Mouse (Mus musculus) kidney, adult 2 months (tissue): ENCODE measurements around the gene Oscar.

Experiments used
- CTCF ChIP-seq: fragments of 200-500 bp; conservative IDR thresholded peaks from 2 replicates; pipeline ENCODE4 v1.5.1; 2011; ENCODE audit warnings: low read depth, mild to moderate bottlenecking, control low read depth, low read length, moderate library complexity, mixed read lengths; ENCODE audit not compliant: insufficient read depth, insufficient read length
- POLR2A ChIP-seq: fragments of 200-500 bp; IDR thresholded peaks from one replicate; pipeline ENCODE4 v1.6.1; 2011; ENCODE audit warnings: low read depth, low read length, control low read depth

DNA sequence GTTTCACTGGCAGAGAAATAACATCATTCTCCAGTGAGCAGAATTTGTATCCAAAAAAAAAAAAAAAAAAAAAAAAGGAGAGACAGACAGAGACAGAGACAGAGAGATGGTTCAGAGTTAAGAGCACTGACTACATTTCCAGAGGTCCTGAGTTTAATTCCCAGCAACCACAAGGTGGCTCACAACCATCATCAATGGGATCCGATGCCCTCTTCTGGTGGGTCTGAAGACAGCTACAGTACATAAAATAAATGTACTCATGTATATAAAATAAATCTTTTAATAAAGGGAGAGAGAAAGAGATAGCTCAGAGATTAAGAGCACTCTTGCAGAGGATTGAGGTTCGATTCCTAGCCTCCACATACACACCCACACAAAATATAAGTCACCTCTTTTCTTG is 37.8 kb downstream of the Oscar start:
- no peak for TF ChIP-seq CTCF
- TF ChIP-seq POLR2A: no peak
